Mouse (Mus musculus) embryonic stem cell, embryonic (primary cell): ENCODE results near the gene Mars.

Experiments used
- CTCF ChIA-PET, 4 experiments: fragments of 300-600 bp in 2 of 4; fragments of 350-600 bp in 2 of 4; sonication (Branson Sonifier 250); formaldehyde crosslinking; loops; one replicate each; lab custom pipeline; 2022; ENCODE audit warnings: inconsistent platforms in 2 of 4; lab: Charles Lee
- POLR2A ChIA-PET, 4 experiments: fragments of 300-600 bp in 2 of 4; fragments of 350-600 bp in 2 of 4; sonication (Branson Sonifier 250); formaldehyde crosslinking; loops; one replicate each; lab custom pipeline; 2022; ENCODE audit warnings: antibody characterized with exemption in 4 of 4, inconsistent platforms in 1 of 4; lab: Charles Lee

Gene Mars

DNA sequence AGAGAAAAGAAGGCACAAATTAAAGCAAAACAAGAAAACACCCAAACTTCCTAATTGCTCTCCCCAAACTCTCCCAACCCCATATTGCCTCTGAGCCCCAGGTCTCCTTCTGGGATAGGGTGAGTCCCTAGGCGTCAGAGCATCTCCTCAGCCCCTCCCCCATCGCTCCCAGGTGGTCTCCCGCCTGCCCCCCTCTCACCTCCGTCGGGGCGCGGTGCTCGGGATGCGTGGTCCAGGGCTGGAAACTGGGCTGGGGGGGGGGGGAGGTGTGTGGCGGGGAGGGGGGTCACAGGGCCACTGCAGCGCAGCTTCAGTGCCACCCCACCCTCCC, 29.7 kb upstream of the Mars start:
- CTCF ChIA-PET, result interaction anchor here (0.6 to 13.4 kb wide), 15 partner anchors 9 to 338 kb away, joined by 3 to 180 read pairs (median 4); partner anchors contain the start of genes Arhgap9 (in 2 of the 4) and Agap2 (in 1 of the 4)
- POLR2A ChIA-PET, result interaction anchor here in 3 of 4 experiments (0.6 to 5.7 kb wide), 17 partner anchors 9 to 1366 kb away, joined by 3 to 26 read pairs (median 5); partner anchors contain the start of gene Pip4k2c (in 1 of the 3)

DNA sequence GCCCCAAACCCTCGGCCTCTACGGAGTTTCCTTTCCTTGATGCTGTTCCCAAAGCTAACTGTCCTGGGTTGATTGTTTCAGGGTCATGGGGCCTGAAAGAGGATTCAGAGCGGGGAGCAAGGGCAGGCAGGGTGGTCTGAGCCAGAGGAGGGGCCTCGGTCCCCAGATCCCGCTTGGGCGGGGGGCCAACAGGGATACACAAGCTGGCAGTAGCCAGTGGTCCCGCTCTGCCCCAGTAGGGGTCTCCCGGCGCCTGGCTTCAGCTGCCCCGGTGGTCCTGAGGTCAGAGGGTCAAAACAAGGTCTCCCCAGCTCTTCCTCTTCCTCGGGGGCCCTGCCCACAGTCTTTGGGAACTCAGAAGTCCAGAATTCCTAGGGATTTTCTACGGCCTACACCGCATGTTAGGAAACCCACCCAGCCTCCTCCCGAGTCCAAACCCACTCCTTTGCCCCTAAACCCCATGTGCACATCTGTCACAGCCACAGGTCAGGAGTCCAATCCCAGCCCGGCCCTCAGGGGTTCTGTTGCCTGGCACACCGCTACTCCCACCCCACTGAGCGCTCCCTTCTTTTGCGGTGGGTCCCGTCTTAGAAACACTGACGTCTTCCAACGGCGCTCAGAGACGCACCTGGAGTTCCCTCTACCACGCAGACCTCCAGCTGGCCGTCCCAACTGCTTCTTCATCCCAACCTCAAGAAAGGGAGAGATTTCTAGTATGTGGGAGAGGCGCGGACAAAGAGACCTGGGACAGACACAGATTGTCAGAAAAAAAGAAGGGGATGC, 29.2 kb upstream of the Mars start:
- ChIA-PET POLR2A (interaction anchor here in 3 of 4 experiments (0.7 to 6.4 kb wide), 14 partner anchors 9 to 170 kb away, joined by 3 to 46 read pairs (median 4); partner anchors contain the start of genes Mars (in 1 of the 3) and Pip4k2c (in 1 of the 3)), CTCF (interaction anchor here (0.9 to 13.4 kb wide), 9 partner anchors 9 to 336 kb away, joined by 3 to 180 read pairs (median 20); partner anchors contain the start of gene Arhgap9 (in 1 of the 4))

DNA sequence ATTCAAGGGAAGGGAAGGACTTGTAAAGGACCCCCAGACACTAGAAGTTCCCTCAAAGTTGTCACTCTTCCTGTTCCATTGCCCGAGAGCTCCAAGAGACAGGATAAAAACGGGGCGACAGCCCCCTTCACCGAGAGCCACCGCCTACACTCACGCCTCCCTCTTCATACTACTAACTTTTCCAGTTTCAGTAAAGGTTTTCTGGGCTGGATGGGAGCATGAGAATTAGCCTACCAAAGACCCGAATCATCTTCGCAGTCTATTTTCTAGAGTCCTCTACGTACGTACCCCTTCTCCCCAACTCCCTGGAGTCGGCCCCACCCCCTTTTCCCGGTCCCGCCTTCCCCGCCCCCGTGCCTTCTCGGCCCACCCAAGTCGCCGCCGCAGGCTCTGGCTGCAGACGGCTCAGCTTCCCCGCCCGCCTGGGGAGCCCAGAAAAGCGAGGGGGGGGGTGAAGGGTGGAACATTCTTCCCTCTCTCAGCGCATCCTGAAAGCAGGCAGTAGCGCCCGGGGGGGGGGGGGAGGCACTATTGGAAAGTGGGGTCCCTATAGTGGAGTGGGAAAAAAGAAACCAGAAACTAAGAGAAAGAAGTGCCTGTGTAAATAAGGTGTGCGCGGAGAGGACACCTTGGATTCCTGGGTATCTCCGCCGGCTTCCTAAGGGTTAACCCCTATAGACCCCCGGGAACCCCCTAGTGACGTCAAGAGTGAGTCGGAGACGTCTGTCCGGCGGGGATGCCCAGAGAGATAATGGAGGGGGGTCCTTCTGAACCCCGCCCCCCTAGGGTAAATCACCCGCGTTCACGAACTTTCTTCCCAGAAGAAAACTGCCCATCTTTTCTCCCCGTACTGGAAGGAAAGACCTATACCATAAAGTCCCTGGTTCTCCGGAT, 28.3 kb upstream of the Mars start:
- ChIA-PET CTCF (interaction anchor here (0.5 to 13.4 kb wide), 67 partner anchors 8 to 669 kb away, joined by 3 to 180 read pairs (median 5); partner anchors contain the start of genes Arhgap9 (in 3 of the 4), Lrp1 (in 2 of the 4), Agap2 (in 1 of the 4) and B4galnt1 (in 1 of the 4)), POLR2A (interaction anchor here in 3 of 4 experiments (0.6 to 6.9 kb wide), 50 partner anchors 8 to 1397 kb away, joined by 3 to 93 read pairs (median 4); partner anchors contain the start of genes Arhgap9 (in 3 of the 3), Mars (in 3 of the 3), Cdk4 (in 1 of the 3) and Eef1akmt3 (in 1 of the 3))

DNA sequence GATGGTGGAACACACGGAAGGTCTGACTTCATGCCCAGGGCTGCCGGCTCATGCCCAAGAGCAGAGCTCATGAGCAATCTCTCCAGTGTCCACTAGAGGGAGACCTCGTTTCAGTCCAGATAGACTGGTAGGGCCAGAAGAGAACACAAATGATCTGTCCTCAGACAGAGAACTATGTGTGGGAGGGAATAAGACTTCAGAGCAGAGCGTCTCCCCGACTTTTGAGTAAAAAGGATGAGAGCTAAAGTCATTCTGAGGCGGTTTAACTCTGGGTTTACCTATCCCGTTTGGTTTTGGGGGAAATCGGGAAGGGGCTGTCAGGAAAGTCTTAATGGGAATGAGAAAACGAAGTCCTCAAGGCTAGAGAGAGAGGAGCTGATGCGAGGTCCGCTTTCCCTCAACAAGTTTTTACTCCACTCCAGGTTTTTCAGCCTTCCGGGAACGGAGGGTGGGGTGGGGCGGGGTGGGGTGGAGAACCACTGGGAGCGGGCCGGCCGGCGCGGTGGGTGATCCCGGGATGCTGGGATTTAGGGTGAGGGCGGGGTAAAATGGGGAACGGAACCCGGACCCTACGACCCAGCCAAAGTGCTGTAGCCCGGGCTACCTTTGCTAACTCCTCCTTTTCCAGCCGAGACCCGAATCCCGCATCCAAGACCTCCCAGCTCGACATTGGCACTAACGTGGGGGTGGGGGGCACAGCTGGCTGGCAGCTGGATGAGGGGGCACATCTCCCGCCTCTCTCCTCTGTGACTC, 27.5 kb upstream of the Mars start:
- POLR2A ChIA-PET, result interaction anchor here in 3 of 4 experiments (0.6 to 6.9 kb wide), 66 partner anchors 10 to 1398 kb away, joined by 3 to 93 read pairs (median 4); partner anchors contain the start of genes Arhgap9 (in 3 of the 3), Mars (in 3 of the 3), Cdk4 (in 1 of the 3) and Dctn2 (in 1 of the 3)
- CTCF ChIA-PET, result interaction anchor here (0.5 to 13.4 kb wide), 91 partner anchors 8 to 1308 kb away, joined by 3 to 180 read pairs (median 4); partner anchors contain the start of genes Arhgap9 (in 3 of the 4), Lrp1 (in 2 of the 4), R3hdm2 (in 2 of the 4) and Agap2 (in 1 of the 4)

DNA sequence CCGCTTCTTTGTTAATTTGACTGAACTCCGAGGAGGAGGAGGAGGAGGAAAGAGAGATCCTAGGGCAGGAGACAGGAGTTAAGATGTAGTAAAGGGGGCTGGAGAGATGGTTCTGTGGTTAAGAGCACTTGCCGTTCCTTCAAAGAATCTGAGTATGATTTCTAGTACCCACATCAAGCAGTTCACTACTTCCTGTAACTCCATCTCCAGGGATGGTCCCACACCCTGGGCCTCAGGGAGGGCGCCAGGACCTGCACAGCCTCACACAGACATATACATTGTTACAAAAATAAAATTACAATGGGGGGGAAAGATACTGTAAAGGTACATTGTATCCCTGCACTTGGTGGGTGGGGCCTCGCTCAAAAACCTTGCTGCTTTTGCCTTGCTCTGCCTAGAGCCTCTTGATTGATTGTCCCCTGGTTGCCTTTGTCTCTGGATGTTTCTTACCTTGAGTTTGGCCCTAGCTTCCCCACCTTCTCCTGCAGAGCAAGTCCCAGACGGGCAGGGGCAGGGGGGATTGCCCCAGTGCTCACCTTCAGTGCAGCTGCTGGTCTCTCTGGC, 26.0 kb upstream of the Mars start:
- POLR2A ChIA-PET, result interaction anchor here in 3 of 4 experiments (0.7 to 6.9 kb wide), 21 partner anchors 11 to 223 kb away, joined by 3 to 93 read pairs (median 3); partner anchors contain the start of genes Arhgap9 (in 2 of the 3), Dctn2 (in 1 of the 3) and Mars (in 1 of the 3)
- CTCF ChIA-PET, result interaction anchor here (0.5 to 13.4 kb wide), 24 partner anchors 8 to 1471 kb away, joined by 3 to 180 read pairs (median 4); partner anchors contain the start of genes Arhgap9 (in 1 of the 4), B4galnt1 (in 1 of the 4), Lrp1 (in 1 of the 4) and Mars (in 1 of the 4)

DNA sequence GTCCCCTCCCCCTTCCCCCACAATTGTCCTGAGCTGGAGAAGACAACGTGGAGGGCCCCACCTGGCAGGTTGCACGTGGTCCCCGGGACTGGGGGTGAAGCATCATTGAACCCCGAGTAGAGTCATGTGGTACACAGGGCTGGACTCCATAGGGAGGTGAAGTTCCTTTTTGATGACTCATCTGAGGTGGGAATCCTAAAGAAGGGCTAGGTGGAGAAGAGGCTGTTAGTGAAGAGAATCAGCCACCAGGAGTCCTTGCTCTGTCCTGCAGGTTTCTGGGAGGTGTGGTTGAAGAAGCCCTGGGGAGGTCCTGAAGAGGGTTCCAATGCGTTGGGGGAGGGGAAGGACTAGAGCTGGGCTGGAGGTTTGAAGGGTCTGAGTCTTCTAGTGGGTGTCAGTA, 25.4 kb upstream of the Mars start:
- POLR2A ChIA-PET, result interaction anchor here in 3 of 4 experiments (0.6 to 6.9 kb wide), 15 partner anchors 11 to 142 kb away, joined by 3 to 93 read pairs (median 3); partner anchors contain the start of genes Arhgap9 (in 3 of the 3) and Mars (in 1 of the 3)
- CTCF ChIA-PET, result interaction anchor here in 3 of 4 experiments (0.9 to 13.4 kb wide), 9 partner anchors 8 to 279 kb away, joined by 3 to 180 read pairs (median 5); partner anchors contain the start of gene Arhgap9 (in 2 of the 3)

DNA sequence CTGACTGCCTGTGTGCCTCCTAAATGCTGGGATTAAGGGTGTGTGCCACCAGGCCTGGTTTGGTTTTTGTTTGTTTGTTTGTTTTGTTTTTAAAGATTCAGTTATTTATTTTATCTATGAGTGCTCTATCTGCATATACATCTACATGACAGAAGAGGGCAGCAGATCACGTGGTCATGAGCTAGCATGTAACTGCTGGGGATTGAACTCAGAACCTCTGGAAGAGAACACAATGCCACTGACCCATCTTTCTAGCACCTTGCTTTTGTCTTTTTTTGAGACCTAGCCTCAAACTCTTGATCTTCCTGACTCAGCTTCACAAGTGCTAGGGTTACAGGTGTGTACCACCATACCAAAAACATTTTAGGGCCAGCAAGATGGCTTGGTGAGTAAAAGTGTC, 23.7 kb upstream of the Mars start:
- ChIA-PET POLR2A (interaction anchor here (0.6 to 6.9 kb wide), 11 partner anchors 9 to 66 kb away, joined by 3 to 93 read pairs (median 5); partner anchors contain the start of gene Arhgap9 (in 3 of the 4)), CTCF (interaction anchor here (0.6 to 13.4 kb wide), 16 partner anchors 9 to 206 kb away, joined by 3 to 180 read pairs (median 4); partner anchors contain the start of gene Arhgap9 (in 4 of the 4))

DNA sequence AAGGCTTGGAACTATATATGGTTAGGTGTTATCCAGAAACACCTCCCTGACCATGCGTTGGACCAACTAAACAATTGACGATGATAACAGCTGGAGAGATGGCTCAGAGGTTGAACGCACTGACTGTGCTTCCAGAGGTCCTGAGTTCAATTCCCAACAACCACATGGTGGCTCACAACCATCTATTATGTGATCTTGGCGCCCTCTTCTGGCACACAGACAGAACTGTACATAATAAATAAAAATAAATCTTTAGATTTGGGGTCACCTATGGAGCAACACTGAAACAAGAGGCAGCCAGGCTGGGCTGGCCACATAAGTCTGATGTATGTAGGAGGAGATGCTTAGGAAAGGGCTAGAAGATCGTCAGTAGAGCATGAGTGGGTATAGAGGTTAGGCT, 21.6 kb upstream of the Mars start:
- POLR2A ChIA-PET, result interaction anchor here in 2 of 4 experiments (0.6 to 6.9 kb wide), 9 partner anchors 8 to 1363 kb away, joined by 3 to 93 read pairs (median 3); partner anchors contain the start of gene Arhgap9 (in 1 of the 2)
- CTCF ChIA-PET, result interaction anchor here (0.6 to 13.4 kb wide), 14 partner anchors 9 to 211 kb away, joined by 3 to 180 read pairs (median 4); partner anchors contain the start of gene Arhgap9 (in 1 of the 4)

DNA sequence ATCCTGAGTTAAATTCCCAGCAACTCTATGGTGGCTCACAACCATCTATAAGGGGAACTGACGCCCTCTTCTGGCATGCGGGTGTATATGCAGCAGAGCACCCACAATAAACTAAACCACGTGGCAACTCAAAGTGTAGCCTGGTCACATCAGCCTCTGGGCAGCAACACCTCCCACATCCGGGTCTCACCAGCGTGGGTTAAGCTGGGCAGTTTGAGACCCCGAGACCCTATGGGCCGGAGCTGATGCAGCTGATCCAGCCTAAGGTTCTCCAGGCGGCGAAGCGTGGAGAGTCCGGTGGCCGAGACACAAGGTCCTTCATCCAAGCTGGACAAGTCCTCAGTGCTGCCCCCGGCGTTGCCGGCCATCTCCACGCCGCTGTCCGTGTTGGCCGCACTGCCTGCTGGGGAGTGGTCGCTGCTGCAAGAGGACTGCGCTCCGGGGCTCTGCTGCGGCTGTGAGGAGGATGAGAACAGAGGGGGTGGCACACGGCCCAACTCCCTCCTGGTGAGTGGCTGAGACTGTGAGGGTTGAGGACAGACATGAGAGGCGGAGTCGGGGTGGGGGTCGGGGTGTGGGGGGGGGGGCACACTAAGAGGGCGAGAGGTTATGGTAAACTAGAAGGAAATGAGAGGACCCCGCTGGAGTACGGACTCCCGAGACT, 20.8 kb upstream of the Mars start:
- ChIA-PET POLR2A (interaction anchor here (0.8 to 1.6 kb wide), 14 partner anchors 8 to 154 kb away, joined by 3 to 6 read pairs (median 4); partner anchors contain the start of genes Arhgap9 (in 2 of the 4), Gli1 (in 1 of the 4) and Mars (in 1 of the 4)), CTCF (interaction anchor here (0.5 to 13.4 kb wide), 22 partner anchors 8 to 209 kb away, joined by 3 to 180 read pairs (median 5); partner anchors contain the start of genes Arhgap9 (in 3 of the 4) and Mars (in 1 of the 4))

DNA sequence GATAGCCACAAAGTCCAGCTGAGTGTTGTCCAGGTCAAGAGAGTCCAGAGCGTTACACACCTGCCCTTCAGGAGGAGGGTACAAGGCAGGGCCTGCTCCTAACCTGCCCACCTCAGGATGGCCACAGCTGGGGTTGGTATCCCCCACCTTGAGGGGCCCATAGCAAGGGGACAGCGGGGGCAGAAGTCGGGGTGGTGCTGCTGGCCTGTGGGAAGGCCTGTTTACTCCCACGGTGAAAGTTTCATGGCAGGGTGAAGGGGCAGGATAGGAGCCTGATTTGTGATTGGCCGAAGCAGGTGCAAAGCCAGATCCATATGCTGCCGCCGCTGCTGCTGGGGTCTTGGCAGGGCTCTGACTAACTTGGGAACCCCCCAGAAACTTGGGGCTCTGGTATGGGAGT, 18.6 kb upstream of the Mars start:
- CTCF ChIA-PET, result interaction anchor here in 3 of 4 experiments (1.0 to 13.4 kb wide), 8 partner anchors 9 to 159 kb away, joined by 3 to 180 read pairs (median 6); no protein-coding TSS in a partner anchor
- POLR2A ChIA-PET, result interaction anchor here in 3 of 4 experiments (1.0 to 10.0 kb wide), 6 partner anchors 6 to 19 kb away, joined by 3 to 93 read pairs (median 4); partner anchors contain the start of genes Arhgap9 (in 2 of the 3), Mars (in 2 of the 3) and Gli1 (in 1 of the 3)

DNA sequence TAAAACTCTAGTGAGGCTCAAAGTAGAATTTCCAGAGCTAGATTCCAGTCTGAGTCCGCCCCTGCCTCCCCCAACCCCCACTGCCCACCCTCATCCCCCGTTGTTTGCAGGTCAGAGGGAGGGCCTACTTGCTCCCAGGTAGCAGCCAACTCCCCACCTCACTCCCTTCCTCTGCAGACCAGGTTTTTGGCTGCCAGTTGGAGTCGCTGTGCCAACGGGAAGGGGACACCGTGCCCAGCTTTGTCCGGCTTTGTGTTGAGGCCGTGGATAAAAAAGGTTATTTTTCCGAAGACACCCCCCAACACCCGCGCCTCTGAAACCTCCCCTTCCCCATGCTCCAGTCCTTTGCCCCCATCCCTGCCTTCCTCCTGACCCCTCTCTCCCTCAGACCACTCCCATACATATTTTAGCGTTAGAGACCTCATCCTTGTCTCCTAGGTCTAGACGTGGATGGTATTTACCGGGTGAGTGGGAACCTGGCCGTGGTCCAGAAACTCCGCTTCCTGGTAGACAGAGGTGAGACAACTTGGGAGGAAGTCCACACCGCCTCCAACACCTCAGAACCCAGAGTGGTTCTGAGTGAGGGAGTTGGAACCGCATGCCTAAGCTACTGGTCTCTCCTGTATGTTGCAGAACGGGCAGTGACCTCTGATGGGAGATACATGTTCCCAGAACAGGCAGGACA, 16.0 kb upstream of the Mars start:
- CTCF ChIA-PET, result interaction anchor here (0.5 to 8.6 kb wide), 6 partner anchors 10 to 230 kb away, joined by 3 to 65 read pairs (median 6); partner anchors contain the start of gene Gli1 (in 1 of the 4)
- POLR2A ChIA-PET, result interaction anchor here in 3 of 4 experiments (0.6 to 10.0 kb wide), 16 partner anchors 9 to 286 kb away, joined by 3 to 93 read pairs (median 4); partner anchors contain the start of genes Mars (in 2 of the 3), Cdk4 (in 1 of the 3), Os9 (in 1 of the 3) and Pip4k2c (in 1 of the 3)

DNA sequence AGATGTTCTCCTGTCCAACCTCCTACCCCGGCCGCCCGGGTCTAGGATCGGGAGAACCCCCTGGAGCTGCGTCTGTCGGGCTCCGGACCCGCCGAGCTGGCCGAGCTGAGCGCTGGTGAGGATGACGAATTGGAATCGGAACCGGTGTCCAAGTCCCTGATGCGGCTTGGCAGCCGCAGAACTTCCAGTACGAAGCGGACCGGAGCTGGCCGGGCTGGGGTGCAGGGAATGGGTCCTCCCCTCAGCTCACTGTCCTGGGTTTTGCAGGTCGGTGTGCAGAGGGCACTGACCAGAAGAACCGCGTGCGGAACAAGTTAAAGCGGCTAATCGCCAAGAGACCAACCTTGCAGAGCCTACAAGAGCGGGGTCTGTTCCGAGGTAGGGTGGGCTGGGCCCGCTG, 15.2 kb upstream of the Mars start:
- POLR2A ChIA-PET, result interaction anchor here in 3 of 4 experiments (0.6 to 10.0 kb wide), 23 partner anchors 7 to 867 kb away, joined by 3 to 93 read pairs (median 4); partner anchors contain the start of genes Mars (in 2 of the 3), Gli1 (in 1 of the 3), Gls2 (in 1 of the 3) and Os9 (in 1 of the 3)
- CTCF ChIA-PET, result interaction anchor here (0.6 to 8.6 kb wide), 10 partner anchors 9 to 186 kb away, joined by 3 to 65 read pairs (median 4); partner anchors contain the start of gene Gli1 (in 1 of the 4)

DNA sequence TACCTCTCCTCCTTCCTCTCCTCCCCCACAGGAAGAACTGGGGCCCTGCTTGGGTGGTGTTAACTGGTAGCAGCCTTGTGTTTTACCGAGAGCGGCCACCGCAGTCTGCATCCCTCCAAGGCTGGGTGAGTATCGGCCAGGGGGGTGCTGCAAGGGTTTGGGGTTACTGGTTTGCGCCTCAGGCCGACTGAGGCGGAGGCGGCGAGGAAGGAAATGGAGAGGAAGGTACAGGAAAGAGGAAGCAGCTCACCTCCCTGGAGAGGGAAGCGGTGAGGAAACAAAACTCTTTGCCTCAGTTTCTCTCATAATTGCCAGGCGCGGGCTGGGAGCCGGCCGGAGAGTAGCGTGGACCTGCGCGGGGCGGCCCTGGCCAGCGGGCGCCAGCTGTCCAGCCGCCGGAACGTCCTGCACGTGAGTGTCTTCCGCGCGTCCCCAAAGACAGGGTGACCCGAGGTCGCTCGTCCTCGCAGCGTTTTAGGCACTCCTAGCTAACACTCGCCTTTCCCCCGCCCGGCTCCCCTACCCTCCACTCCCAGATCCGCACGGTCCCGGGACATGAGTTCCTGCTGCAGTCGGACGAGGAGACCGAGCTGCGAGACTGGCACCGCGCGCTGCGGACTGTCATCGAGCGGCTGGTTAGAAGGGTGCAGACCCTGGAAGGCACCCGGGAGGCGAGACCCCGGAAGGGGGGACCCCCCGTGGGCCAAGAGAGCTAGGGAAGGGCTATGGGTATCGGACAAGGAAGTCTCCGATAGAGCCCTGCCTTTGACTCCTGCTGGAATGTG, 14.6 kb upstream of the Mars start:
- POLR2A ChIA-PET, result interaction anchor here in 3 of 4 experiments (0.6 to 10.0 kb wide), 31 partner anchors 8 to 868 kb away, joined by 3 to 93 read pairs (median 4); partner anchors contain the start of genes Mars (in 3 of the 3), Gli1 (in 1 of the 3), Gls2 (in 1 of the 3) and Os9 (in 1 of the 3)
- CTCF ChIA-PET, result interaction anchor here (0.5 to 8.6 kb wide), 18 partner anchors 9 to 187 kb away, joined by 3 to 65 read pairs (median 4); partner anchors contain the start of genes B4galnt1 (in 1 of the 4), Gli1 (in 1 of the 4) and Mars (in 1 of the 4)
